Mouse (Mus musculus) gastrocnemius, postnatal 25 days (tissue): ENCODE data around the gene Sec31a. TPM values are rescaled to one million over a fixed set of nuclear protein-coding genes. Genes with fewer than 3 reads are reported as not detected.

Experiments used
- DNase-seq: peaks from one replicate; pipeline ENCODE4 v3.0.0; 2022
- total RNA-seq, 2 experiments: library from RNA; stranded (reverse); gene quantifications; 1 replicate in 1 of 2; 2 replicates in 1 of 2; pipeline ENCODE4 v1.2.3; 2021

The Sec31a gene
- total RNA-seq, 2 experiments from 2014 or later: 61.2 to 65.4 TPM

- no peak for DNase-seq
These were observed 7.5 kb downstream of the Sec31a start for GRCm38 (mm10) chr5:100408485-100408884.

DNA sequence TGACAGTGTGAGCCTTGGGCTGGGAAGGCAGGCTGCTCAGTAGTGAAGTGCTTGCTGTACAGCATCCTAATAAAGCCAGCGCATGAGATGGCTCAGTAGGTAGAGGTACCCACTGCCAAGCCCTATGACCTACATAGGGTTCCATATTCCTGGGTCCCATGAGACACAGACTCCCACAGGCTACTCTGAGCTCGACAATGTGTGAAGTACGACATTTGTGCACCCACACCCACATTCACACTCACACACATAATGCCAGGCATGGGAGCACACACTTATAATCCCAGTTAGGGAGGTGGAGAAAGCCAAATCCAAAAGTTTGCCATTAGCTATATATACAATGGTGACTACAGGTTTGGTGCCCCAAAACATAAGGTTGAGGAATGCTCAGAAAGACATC lies 19.3 kb downstream of the Sec31a start:
- no peak for DNase-seq

- no peak for DNase-seq
These were observed 22.4 kb downstream of the Sec31a start for GRCm38 (mm10) chr5:100393681-100394080.

DNA sequence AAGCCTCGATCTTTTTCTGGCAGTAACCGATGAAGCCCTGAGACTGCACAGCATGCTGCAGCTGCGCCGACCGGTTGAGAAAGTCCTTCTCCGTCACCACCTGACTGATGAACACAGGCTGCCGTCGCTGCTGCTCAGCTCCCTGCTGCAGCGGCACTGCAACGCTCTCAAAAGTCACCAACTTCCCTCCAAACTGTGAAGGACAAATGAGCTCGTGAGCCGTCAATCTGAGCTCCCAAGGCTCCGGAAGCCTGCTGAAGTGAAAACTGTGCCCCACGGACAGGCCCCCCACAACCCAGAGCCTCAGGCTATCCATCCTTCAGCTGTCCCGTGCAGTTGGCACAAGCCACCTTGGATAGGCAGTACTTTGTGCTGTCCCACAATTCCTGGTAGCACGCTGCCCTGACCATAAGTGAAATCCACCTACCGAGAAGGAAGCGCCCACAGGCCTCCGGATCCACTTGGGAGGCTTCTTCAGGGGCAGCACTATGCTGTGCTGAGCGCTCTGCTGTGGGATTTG lies 23.5 kb downstream of the Sec31a start:
- no peak for DNase-seq

DNA sequence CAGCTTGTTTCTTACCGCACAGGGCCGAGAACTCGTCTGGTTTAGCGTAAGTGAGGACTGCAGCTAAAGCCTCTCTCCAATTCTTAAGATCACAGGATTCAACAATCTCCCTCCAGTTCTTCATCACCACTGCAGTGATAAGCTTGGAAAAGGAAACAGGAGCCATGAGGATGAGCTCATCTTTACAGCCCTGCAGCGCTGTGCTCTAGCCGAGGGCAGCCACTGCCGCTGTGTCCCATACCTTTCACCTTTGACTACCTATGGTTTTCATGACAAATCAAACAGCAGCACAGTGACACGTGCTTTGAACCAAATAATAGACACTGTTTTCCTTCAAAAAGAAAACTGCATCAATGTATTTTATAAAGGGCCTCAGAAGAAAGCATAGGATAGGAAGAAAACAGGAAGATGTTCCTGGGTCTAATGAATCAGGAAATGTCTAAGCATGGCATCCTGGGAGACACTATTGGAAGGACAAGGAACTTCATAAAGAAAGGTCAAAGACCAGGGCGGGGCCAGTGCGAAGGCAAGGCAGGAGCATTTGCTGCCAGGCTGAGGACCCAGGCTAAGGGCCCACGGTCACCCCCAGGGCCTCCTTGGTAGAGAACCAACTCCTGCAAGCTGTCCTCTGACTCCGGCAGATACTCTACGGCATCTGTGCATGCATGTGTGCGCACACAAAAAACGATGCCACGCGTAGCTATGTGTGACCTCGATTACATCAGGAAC lies 32.1 kb downstream of the Sec31a start:
- no peak for DNase-seq

GRCm38 (mm10) chr5:100381094-100381493 lies 34.9 kb downstream of the Sec31a start:
- no peak for DNase-seq

- DNase-seq: no peak
These were observed 35.8 kb downstream of the Sec31a start for GRCm38 (mm10) chr5:100380277-100380676.

GRCm38 (mm10) chr5:100378981-100379380 lies 37.1 kb downstream of the Sec31a start:
- no peak for DNase-seq

DNA sequence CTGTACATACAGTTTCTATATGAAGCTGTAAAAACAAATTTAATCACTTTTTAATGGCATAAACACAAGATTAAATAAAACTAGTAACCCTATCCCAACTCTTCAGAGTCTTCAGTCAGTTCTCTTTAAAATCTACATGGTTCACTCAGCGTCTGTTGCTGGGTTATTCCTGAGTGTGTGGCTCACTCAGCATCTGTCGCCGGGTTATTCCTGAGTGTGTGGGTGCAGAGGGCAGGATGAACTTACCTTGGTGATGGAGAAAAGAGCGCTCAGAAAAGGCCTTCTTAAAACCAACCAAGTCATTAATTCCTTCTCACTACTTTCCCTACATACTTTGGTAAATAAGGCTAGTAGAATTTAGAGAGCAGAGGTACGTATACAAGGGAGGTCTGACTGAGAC lies 37.8 kb downstream of the Sec31a start:
- no peak for DNase-seq

- DNase-seq: no peak
These were observed 38.7 kb downstream of the Sec31a start for GRCm38 (mm10) chr5:100377376-100377775.

GRCm38 (mm10) chr5:100374703-100375102 lies 41.3 kb downstream of the Sec31a start:
- no peak for DNase-seq

- no peak for DNase-seq
These were observed 42.1 kb downstream of the Sec31a start for GRCm38 (mm10) chr5:100373952-100374351.

DNA sequence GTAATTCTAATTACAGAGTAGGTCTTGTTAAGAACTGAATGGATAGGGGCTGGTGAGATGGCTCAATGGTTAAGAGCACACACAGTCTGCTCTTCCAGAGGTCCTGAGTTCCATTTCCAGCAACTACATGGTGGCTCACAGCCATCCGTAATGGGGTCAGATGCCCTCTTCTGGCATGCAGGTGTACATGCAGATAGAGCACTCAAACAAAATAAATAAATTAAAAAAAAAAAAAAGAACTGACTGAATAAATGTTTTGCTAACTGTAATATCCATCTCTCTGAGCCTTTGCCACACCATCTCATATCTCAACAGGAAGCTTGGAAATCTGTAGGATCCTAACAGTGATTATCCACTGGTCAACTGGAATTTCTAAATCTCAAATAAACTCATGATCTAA lies 45.1 kb downstream of the Sec31a start:
- DNase-seq: no peak

DNA sequence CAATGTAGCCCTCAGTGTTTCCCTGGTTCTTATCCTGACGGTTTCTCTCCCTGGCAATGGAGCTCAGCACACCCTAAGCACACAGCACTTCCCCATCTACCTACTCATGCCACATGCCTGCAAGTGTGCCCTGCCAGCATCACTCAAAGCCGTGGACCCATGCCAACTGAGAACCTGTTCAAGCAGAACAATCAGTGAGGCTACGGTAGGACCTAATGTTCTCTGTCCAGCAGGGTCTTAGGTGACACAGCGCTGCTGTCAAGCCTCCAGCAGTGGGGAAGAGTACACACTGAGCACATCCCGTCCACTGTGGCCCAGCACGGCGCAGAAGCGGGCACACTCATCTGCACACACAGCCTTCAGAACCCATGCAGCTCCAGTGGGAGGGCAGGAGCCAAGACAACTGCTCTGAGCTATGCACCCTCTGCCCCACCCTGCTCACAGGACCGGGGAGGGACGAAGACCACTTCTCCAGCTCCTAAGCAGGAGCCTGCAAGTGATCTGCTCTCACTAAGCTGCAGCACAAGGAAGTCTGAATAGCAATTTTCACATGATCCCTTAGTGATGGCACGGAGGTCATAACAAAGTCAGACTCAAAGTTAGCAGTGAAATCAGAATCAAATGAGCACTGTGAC lies 46.1 kb downstream of the Sec31a start:
- no peak for DNase-seq

GRCm38 (mm10) chr5:100369093-100369492 lies 46.9 kb downstream of the Sec31a start:
- no peak for DNase-seq

- DNase-seq: no peak
These were observed 47.5 kb downstream of the Sec31a start for GRCm38 (mm10) chr5:100368527-100368926.

GRCm38 (mm10) chr5:100367051-100367450 lies 49.0 kb downstream of the Sec31a start:
- DNase-seq: no peak

DNA sequence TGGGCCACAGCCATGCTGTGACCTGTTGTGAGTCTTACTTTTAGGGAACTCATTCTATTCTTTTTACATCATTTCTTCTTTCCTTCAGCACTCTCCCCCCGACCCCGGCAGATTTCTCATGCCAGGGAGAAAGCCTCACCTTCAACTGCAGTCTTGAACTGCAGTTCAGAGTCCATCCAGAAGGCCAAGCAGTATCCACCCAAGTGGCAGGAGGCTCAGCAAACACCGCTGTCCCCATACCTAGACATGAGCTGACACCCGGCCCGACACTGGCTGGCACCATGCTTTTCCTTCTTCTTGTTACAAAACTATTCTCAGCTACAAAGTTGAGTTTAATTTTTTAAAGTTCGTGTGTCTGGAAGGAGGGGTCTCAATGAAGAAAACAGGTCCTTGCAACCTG lies 55.7 kb downstream of the Sec31a start:
- no peak for DNase-seq

DNA sequence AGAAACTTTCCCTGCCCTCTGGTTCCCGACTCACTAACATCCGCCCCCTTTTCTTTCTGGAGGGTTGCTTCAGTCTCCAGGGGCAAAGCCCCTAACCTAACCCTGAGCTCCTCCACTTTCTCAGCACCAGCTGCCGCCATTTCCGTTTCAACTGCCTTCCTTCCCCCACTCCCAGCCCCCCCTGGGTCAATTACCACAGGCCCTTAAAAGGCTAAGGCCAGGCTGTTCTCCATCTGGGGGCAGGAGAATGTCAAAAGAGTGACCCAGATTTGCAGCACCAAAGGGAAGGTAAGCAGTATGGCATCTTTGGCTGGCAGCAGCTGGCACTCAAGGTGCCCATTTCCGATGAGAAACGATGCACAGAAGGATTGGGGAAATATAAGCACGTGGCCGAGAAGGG lies 57.7 kb downstream of the Sec31a start:
- no peak for DNase-seq

DNA sequence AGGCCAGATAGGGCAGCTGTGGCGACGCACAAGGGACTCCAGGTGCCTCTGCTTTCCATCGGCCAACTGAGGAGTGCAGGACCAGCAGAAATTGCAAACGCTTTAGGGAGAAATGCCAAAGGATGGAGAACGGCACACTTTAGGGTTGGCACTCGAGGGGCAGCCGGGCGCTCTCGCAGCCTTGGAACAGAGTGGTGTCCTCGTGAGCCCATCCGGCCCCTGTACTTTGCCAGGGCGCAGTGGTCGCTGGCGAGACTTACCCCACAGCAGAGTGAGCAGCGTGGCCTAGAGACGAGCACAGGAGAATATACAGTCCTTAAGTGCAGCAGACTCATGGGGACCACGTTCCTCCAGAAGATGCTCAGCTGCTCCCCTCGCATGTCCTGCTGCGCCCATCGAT lies 61.4 kb downstream of the Sec31a start:
- no peak for DNase-seq

GRCm38 (mm10) chr5:100352986-100353848 lies 62.8 kb downstream of the Sec31a start:
- DNase-seq: no peak

- no peak for DNase-seq
These were observed 65.1 kb downstream of the Sec31a start for GRCm38 (mm10) chr5:100350907-100351456.
